Mouse (Mus musculus) heart, postnatal 0 days (tissue): ENCODE measurements around the gene Slc23a4.

ENCODE experiments used
- CTCF ChIP-seq: IDR thresholded peaks from 2 replicates; pipeline ENCODE4 v1.5.1; 2016; ENCODE audit warnings: antibody characterized with exemption, control low read depth, low read depth
- EP300 ChIP-seq: IDR thresholded peaks from 2 replicates; pipeline ENCODE4 v1.6.1; 2016; ENCODE audit warnings: antibody characterized with exemption, low read depth

GRCm38 (mm10) chr6:34989263-34989662 lies 1.1 kb upstream of the Slc23a4 start:
- TF ChIP-seq CTCF: no peak
- TF ChIP-seq EP300: no peak
